Mouse (Mus musculus) embryonic facial prominence, embryonic 10.5 days (tissue): Measurements from ENCODE around the gene Dhcr24. TPM values are rescaled to one million over a fixed set of nuclear protein-coding genes. Genes with fewer than 3 reads are reported as not detected.

Experiments
- DNase-seq: peaks from one replicate; pipeline ENCODE4 v3.0.0-alpha.2; 2017; ENCODE audit warnings: low spot score
- H3K27ac ChIP-seq: fragments of 300-500 bp; sonication (generic); replicated peaks from 2 replicates; pipeline ENCODE4 v1.5.1; 2016; ENCODE audit warnings: mild to moderate bottlenecking
- H3K27me3 ChIP-seq: fragments of 300-500 bp; sonication (generic); replicated peaks from 2 replicates; pipeline ENCODE4 v1.6.1; 2016; ENCODE audit warnings: low read depth, mild to moderate bottlenecking; ENCODE audit not compliant: poor library complexity, severe bottlenecking
- H3K36me3 ChIP-seq: fragments of 300-500 bp; sonication (generic); replicated peaks from 2 replicates; pipeline ENCODE4 v1.6.1; 2016; ENCODE audit warnings: mild to moderate bottlenecking, moderate library complexity
- H3K4me1 ChIP-seq: fragments of 300-500 bp; sonication (generic); 2 replicates; pipeline ENCODE4 v1.6.1; 2016
- H3K4me3 ChIP-seq: fragments of 300-500 bp; sonication (generic); 2 replicates; pipeline ENCODE4 v1.5.1; 2016; ENCODE audit warnings: mild to moderate bottlenecking, moderate library complexity
- H3K9me3 ChIP-seq: fragments of 300-500 bp; sonication (generic); 2 replicates; pipeline ENCODE4 v1.6.1; 2016; ENCODE audit warnings: mild to moderate bottlenecking
- WGBS: fragments of 180-500 bp; shearing (Covaris S2); methylation state at CpG from one replicate; pipeline ENCODE4 v1.1.7; 2016; 5-methylcytosine and 5-hydroxymethylcytosine counted together
- polyA plus RNA-seq: library from polyadenylated mRNA; unstranded; fragments of >200 nt; fragmentation: Nextera tagmentation; extraction: Ambion mirVana; gene quantifications from 2 replicates; pipeline ENCODE4 v1.2.1, GENCODE M21; 2016

Gene Dhcr24
- polyA plus RNA-seq, 1 experiment from 2014 or later = 10.2 TPM

DNA sequence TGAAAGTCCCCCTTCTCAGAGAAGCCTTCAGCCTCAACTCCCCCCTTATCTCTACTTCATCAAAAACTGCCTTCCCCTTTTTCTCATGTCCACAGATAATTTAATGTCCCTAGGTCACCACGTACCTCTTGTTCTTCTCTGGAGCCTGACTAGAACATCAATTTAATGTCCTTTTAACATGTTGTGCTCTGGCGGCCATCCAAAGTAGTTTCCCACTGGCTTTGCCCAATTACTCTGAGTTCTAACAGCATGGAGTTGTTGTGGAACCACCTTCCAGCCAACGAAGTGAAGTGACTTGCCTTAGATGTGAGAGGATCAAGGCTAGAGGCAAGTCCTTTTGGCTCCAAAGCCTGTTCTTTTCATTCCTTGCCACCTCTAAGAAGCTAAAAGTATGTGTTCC is 19.3 kb upstream of the Dhcr24 start:
- no peak for DNase-seq
- no peak overlapping the region for H3K27ac ChIP-seq
- no peaks in the 10 kb centered on the region for H3K36me3 ChIP-seq
- H3K4me3 ChIP-seq = no peak overlapping the region
- no peaks in the 10 kb centered on the region for H3K27me3 ChIP-seq
- peaks cover 7% of the 10 kb centered on the region; the same call in 1 of the 2 replicates for H3K4me1 ChIP-seq
- WGBS = 80% methylated on average over 3 of the region's 3 CpGs
- H3K9me3 ChIP-seq = no peaks in the 10 kb centered on the region

DNA sequence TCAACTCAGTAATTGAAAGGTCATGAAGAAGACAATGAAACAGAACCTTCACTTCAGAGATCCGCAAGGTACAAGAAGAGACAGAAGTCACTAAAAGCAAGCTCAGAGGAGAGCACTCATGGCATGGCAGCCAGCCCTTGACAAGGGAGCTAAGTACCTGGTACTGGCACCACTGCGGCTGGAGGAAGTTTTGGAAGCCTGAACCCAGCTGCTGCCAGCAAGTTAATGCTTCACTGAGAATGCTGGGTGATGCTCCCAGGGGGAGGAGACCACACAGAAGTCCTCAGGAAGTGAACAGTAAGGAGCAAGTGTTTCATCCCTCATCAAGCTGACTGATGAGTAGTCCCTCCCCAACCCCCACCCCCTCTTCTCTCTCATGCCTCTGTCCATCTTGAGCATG is 18.6 kb upstream of the Dhcr24 start:
- peaks cover 7% of the 10 kb centered on the region; the same call in 1 of the 2 replicates for H3K4me1 ChIP-seq
- H3K27me3 ChIP-seq = no peaks in the 10 kb centered on the region
- no peak overlapping the region for H3K27ac ChIP-seq
- H3K36me3 ChIP-seq = no peaks in the 10 kb centered on the region
- no peaks in the 10 kb centered on the region for H3K9me3 ChIP-seq
- 83% methylated on average over 2 of the region's 2 CpGs for WGBS
- DNase-seq = no peak
- no peak overlapping the region for H3K4me3 ChIP-seq

DNA sequence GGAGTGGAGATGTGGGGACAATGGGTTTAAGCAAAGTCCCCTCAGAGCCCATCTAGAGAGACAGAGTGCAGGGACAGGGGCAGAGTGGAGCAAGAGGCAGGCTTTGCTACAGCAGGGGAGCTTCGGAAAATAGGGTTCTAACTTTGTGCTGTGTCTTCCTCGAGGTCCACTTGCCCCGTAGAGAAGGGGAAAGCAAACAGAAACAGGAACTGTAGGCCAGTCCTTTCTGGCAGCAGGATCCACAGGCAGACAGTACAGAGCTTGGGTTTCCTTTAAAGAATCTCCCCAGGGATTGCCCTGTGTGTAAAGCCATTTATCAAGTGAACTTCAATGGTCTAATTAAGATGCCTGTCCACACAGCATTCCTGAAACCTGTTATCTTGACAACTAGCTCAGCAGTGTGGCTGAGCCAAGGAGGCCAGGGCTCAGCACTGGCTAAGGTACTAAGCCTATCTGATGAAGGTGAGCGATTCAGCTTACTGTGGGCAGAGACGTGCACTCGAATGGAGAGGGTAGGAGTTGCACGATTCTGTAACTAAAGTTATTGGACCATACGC is 14.9 kb upstream of the Dhcr24 start:
- Histone ChIP-seq H3K27me3 (no peaks in the 10 kb centered on the region), H3K9me3 (no peaks in the 10 kb centered on the region), H3K27ac (no peak overlapping the region), H3K4me1 (peaks cover 7% of the 10 kb centered on the region; the same call in 1 of the 2 replicates), H3K4me3 (no peak overlapping the region), H3K36me3 (no peaks in the 10 kb centered on the region)
- 70% methylated on average over 8 of the region's 8 CpGs for WGBS
- DNase-seq = no peak

DNA sequence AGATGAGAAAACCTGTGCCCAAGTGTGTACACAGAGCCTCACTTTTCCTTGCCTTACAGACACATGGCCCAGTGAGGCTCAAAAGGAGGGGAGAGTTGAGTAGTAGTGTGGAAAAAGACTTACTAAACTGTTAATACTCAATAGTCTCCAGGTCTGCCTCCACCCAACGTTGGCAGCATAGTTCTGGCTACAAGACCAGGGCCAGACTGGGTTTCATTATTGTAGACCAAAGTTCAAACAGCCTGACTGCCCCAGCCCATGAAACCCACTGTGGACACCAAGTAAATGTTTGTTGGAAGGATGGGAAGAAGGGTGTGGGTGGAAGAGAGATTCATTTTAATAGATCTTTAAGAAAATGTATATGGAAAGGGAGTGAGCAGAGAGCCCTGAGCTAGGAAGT is 13.9 kb upstream of the Dhcr24 start:
- no peaks in the 10 kb centered on the region for H3K27me3 ChIP-seq
- no peak overlapping the region for H3K27ac ChIP-seq
- WGBS = 68% methylated on average over 1 of the region's 1 CpGs
- H3K4me1 ChIP-seq = peaks cover 7% of the 10 kb centered on the region; the same call in 1 of the 2 replicates
- DNase-seq = no peak
- H3K4me3 ChIP-seq = no peak overlapping the region
- no peaks in the 10 kb centered on the region for H3K36me3 ChIP-seq
- H3K9me3 ChIP-seq = no peaks in the 10 kb centered on the region

DNA sequence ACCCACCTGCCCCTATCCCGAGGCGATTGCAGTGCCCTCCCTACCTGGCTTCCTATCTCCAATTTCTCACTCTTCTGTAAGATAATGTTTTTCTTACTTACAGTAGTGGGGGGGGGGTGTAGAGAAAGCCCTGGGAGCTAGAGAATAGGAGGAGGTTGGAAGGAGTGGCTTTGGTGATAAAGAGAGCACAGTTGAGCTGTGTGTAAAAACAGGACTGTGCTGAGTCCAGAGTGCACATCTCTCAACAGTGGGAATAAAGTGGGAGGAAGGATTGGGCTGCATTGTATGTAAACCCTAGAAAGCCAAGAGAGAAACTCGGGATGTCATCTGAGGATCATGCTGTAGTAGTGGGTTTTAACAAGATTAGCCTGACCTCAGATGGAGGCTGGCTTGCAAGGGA is 12.7 kb upstream of the Dhcr24 start:
- H3K4me1 ChIP-seq = peaks cover 7% of the 10 kb centered on the region; the same call in 1 of the 2 replicates
- H3K4me3 ChIP-seq = no peak overlapping the region
- no peak for DNase-seq
- H3K27me3 ChIP-seq = no peaks in the 10 kb centered on the region
- no peaks in the 10 kb centered on the region for H3K9me3 ChIP-seq
- H3K36me3 ChIP-seq = no peaks in the 10 kb centered on the region
- 81% methylated on average over 3 of the region's 3 CpGs for WGBS
- no peak overlapping the region for H3K27ac ChIP-seq

DNA sequence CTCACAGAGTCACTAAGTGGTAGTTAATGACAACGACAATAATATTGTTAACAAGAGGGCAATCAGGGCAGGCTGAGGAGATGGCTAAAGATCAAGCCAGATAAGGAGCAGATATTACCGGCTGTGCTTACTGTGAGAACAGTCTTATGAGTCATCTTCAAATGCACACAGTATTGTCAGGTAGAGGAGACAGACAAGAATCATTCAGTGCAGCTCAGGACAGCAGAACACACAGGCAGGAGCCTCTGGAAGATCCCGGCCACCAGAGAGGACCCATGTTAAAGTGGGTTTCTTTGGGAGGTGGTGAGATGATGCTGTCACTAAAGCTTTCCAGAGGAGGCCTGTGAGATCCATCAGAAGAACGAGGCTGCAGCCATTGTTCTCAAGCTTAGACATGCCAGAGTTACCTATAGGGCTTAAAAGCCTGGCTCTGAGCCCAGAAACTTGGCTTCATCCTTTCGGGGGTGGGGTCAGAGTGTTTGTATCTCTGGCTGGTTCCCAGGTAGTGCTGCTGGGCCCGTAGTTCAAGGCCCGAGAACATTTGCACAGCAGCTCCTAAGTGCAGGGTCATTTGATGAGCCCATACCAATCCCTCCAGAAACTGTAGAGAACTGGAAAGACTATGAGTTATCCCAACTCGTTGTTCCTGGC is 10.2 kb upstream of the Dhcr24 start:
- no peak overlapping the region for H3K27ac ChIP-seq
- no peak overlapping the region for H3K4me3 ChIP-seq
- WGBS = 80% methylated on average over 8 of the region's 8 CpGs
- H3K27me3 ChIP-seq = no peaks in the 10 kb centered on the region
- H3K4me1 ChIP-seq = peaks cover 3% of the 10 kb centered on the region; the same call in 1 of the 2 replicates
- DNase-seq = no peak
- H3K9me3 ChIP-seq = no peaks in the 10 kb centered on the region
- no peaks in the 10 kb centered on the region for H3K36me3 ChIP-seq

DNA sequence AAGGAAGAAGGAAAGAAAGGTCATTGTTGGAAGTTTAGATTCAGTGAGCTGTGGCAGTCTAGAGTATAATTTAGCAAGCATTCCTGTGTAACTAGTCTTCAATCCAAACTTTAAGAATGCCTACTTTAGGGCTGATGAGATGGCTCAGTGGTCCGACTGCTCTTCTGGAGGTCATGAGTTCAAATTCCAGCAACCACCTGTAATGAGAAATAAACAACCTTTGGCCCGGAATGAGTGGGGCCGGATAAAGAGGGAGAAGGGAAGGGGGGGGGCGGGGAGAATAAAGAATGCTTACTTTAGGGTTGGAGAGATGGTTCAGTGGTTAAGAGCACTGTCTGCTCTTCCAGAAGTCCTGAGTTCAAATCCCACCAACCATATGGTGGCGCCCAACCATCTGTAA is 3.6 kb upstream of the Dhcr24 start:
- peaks cover 4% of the 10 kb centered on the region; the same call in 1 of the 2 replicates for H3K27me3 ChIP-seq
- H3K27ac ChIP-seq = no peak overlapping the region
- H3K9me3 ChIP-seq = no peaks in the 10 kb centered on the region
- no peaks in the 10 kb centered on the region for H3K36me3 ChIP-seq
- WGBS = 80% methylated on average over 5 of the region's 5 CpGs
- no peak for DNase-seq
- no peak overlapping the region for H3K4me3 ChIP-seq
- H3K4me1 ChIP-seq = peaks cover 21% of the 10 kb centered on the region

DNA sequence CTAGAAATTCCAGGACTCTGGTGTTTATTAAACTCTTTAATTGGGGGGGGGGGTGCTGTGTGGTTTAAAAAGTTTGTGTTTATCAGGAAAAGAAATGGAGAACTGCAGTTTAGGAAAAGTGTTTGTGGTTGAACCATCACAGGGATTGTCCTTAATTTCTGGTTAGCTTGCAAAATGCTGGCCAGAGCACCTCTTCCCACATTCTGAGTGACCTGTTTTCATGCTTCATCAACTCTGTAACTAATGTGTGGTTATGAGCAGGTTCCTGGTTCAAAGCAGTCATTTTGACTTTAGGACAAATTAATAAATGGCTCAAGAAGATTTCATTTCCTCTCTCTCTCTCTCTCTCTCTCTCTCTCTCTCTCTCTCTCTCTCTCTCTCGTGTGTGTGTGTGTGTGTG is 2.9 kb upstream of the Dhcr24 start:
- no CpG with 5 or more reads among the region's 1 CpGs for WGBS
- Histone ChIP-seq H3K36me3 (peaks cover 4% of the 10 kb centered on the region), H3K4me3 (no peak overlapping the region), H3K4me1 (peaks cover 28% of the 10 kb centered on the region), H3K27me3 (peaks cover 4% of the 10 kb centered on the region; the same call in 1 of the 2 replicates), H3K27ac (no peak overlapping the region), H3K9me3 (no peaks in the 10 kb centered on the region)
- no peak for DNase-seq

DNA sequence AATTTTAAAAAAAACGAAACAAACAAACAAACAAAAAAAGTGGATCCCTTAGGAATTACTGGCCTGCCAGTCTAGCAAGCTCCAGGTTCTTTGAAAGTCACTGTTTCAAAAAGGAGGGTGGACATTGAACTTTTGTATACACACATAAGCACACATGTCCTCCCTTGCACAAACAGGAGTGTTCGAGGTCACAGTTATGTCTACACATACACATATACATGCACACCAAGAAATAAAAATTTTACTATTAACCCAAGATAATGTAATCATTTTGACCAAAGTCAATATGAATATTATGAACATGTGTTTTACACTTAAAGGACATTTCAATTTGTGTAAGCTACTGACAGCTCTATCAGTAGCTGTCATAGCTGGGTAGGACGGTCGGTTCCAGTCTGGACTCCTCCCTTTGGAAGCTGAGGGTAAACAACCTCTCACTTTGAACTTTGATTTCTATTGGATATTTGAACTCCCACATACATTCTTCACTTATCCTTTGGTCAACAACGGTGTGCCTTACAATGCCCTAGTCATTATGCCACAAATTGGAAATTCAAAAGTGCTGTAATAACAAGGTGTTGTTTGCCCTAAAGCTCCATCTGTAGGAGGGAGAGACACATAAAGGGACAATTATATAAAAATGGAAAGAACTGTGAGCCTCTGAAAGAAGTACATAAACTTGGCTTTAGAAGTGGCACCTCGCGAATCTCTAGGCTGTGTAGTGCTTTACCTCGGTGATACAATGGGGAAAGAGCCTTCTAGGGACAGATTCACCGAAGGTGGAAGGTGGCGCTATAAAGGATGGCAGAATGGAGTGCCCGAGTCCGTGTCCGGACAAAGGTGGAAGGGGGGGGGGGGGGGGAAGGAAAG is 1.3 kb upstream of the Dhcr24 start:
- no peak for DNase-seq
- Histone ChIP-seq H3K27me3 (peaks cover 4% of the 10 kb centered on the region; the same call in 1 of the 2 replicates), H3K4me3 (peak overlapping the region; percentile 99), H3K4me1 (peaks cover 44% of the 10 kb centered on the region), H3K36me3 (peaks cover 20% of the 10 kb centered on the region), H3K27ac (peak overlapping the region; percentile 97), H3K9me3 (no peaks in the 10 kb centered on the region)
- 29% methylated on average over 13 of the region's 13 CpGs for WGBS

DNA sequence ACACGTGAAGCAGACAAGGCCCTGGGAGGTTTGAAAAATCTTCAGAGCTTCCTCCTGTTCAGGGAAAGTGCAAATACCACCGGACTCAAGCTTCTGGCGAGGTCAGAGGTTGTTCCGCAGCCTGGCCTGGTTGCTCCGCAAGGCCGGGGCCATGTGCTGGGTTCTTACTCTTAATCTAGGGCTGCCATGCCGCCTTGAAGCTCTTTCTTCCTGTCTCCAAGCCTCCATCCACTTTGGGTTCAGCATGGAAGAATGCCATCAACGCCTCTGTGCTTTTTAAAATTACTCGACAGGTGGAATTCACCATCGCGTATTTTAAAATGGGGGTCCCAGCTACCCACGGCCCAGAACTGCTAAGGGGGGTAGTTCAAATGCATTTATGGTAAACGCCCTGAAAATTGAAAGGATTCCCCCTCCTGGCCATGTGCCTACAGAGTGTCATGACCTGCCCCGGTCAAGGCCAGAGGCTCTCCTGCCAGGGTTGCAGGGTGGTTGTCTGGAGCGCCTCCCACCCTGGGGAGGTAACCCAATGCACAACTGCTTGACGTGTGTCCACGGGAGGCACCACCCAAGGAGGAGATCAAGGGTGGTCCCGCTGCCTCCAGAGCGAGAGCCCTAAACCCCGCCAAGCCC is 509 bp upstream of the Dhcr24 start:
- Histone ChIP-seq H3K4me1 (peaks cover 44% of the 10 kb centered on the region), H3K27me3 (peaks cover 4% of the 10 kb centered on the region; the same call in 1 of the 2 replicates), H3K4me3 (peak overlapping the region; percentile 99), H3K27ac (peak overlapping the region; percentile 97), H3K36me3 (peaks cover 27% of the 10 kb centered on the region), H3K9me3 (no peaks in the 10 kb centered on the region)
- DNase-seq = peak; percentile 55
- under 1% methylated on average over 20 of the region's 20 CpGs for WGBS

DNA sequence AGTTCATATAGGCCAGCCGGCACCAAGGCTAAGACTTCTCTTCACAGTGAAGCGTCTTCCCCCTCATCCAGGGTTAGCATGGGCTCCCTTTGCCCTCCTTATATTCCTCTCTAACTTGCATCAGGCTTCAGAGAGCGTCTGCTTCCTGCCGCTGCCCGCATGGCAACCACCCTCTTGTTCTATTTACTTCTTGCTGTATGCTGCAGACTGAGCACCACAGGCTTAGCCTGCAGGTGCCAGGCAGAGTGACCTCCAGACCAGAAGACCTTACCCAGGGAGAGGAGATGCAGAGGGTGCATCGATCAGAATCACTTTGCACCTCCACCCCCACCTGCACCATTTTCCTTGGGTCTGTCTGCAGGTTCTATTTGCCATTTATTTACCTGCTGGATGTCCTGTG is 1.2 kb downstream of the Dhcr24 start:
- 22% methylated on average over 6 of the region's 6 CpGs for WGBS
- peaks cover 4% of the 10 kb centered on the region; the same call in 1 of the 2 replicates for H3K27me3 ChIP-seq
- H3K4me3 ChIP-seq = peak overlapping the region; percentile 99
- peaks cover 44% of the 10 kb centered on the region for H3K36me3 ChIP-seq
- no peak for DNase-seq
- H3K4me1 ChIP-seq = peaks cover 44% of the 10 kb centered on the region
- H3K27ac ChIP-seq = peak overlapping the region; percentile 97
- no peaks in the 10 kb centered on the region for H3K9me3 ChIP-seq
